Mouse (Mus musculus) heart, embryonic 16.5 days (tissue): ENCODE results near the gene Stim1. TPM values are rescaled to one million over a fixed set of nuclear protein-coding genes. Genes with fewer than 3 reads are reported as not detected.
A peak's percentile ranks its signal among the peaks of the same experiment; 100 is the strongest.

Experiments used
- ATAC-seq: fragments of 200-750 bp; cut with Nextera tagmentation; replicated peaks from 2 replicates; pipeline ENCODE4 v1.8.0; 2017; ENCODE audit warnings: moderate number of reproducible peaks; ENCODE audit not compliant: insufficient read depth, low FRiP score; ENCODE audit errors: extremely low read depth
- H3K27ac ChIP-seq: fragments of 300-500 bp; sonication (generic); 2 replicates; pipeline ENCODE4 v1.5.1; 2014; ENCODE audit warnings: mild to moderate bottlenecking, low read length, control low read depth, moderate library complexity
- H3K27me3 ChIP-seq: fragments of 300-500 bp; sonication (generic); 2 replicates; pipeline ENCODE4 v1.6.1; 2014; ENCODE audit warnings: low read length, mixed read lengths; ENCODE audit not compliant: control insufficient read depth, insufficient read depth
- H3K36me3 ChIP-seq: fragments of 300-500 bp; sonication (generic); 2 replicates; pipeline ENCODE4 v1.6.1; 2014; ENCODE audit not compliant: control insufficient read depth, insufficient read depth
- H3K4me1 ChIP-seq: fragments of 300-500 bp; sonication (generic); 2 replicates; pipeline ENCODE4 v1.6.1; 2014; ENCODE audit warnings: low read length, mixed read lengths; ENCODE audit not compliant: control insufficient read depth, insufficient read depth
- H3K4me2 ChIP-seq: fragments of 300-500 bp; sonication (generic); 2 replicates; pipeline ENCODE4 v1.6.1; 2014; ENCODE audit warnings: low read depth, mild to moderate bottlenecking, control low read depth, low read length
- H3K4me3 ChIP-seq: fragments of 300-500 bp; sonication (generic); 2 replicates; pipeline ENCODE4 v1.5.1; 2014; ENCODE audit warnings: mild to moderate bottlenecking, control low read depth, low read length
- H3K9ac ChIP-seq: fragments of 300-500 bp; sonication (generic); 2 replicates; pipeline ENCODE4 v1.6.1; 2014; ENCODE audit warnings: low read length, control low read depth
- H3K9me3 ChIP-seq: fragments of 300-500 bp; sonication (generic); replicated peaks from 2 replicates; pipeline ENCODE4 v1.6.1; 2016; ENCODE audit warnings: low read length; ENCODE audit not compliant: control insufficient read depth
- WGBS: fragments of 180-500 bp; shearing (Covaris S2); extraction: QIAGEN DNeasy Blood & Tissue Kit; methylation state at CpG from one replicate; pipeline ENCODE4 v1.1.7; 2014; 5-methylcytosine and 5-hydroxymethylcytosine counted together
- polyA plus RNA-seq: library from polyadenylated mRNA; unstranded; fragments of >200 nt; fragmentation: Nextera tagmentation; extraction: Ambion mirVana; gene quantifications from 2 replicates; pipeline ENCODE4 v1.2.1, GENCODE M21; 2015

Stim1 gene
- polyA plus RNA-seq, 1 experiment from 2014 or later = 18.5 TPM

DNA sequence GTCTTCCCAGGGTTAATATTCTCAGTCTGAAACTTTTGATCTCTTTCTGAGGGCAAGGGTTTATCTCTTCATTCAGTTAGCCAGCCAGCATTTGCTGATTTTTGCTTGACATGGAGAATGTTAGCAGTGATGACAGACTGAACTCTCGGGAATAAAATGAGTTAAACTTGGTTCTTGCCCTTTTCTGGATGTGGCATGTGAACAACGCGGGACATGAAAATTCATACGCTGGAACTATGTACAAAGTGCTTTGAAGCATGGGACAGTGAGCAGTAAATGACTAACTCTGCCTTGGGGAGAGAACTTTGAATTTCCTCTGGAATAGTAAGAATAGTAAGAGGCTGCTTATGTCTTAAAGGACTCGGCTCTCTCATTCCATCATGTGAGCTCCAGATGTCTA, 81.6 kb downstream of the Stim1 start:
- Histone ChIP-seq H3K9ac (no peak overlapping the region), H3K4me3 (no peak overlapping the region), H3K27ac (no peak overlapping the region), H3K36me3 (no peaks in the 10 kb centered on the region), H3K27me3 (no peaks in the 10 kb centered on the region), H3K4me1 (no peaks in the 10 kb centered on the region), H3K4me2 (no peak overlapping the region), H3K9me3 (no peaks in the 10 kb centered on the region)
- WGBS = 60% methylated on average over 5 of the region's 5 CpGs
- no peak for ATAC-seq

- Histone ChIP-seq H3K27me3 (no peaks in the 10 kb centered on the region), H3K9ac (no peak overlapping the region), H3K9me3 (no peaks in the 10 kb centered on the region), H3K4me1 (no peaks in the 10 kb centered on the region), H3K27ac (no peak overlapping the region), H3K36me3 (no peaks in the 10 kb centered on the region), H3K4me3 (no peak overlapping the region), H3K4me2 (no peak overlapping the region)
- ATAC-seq = no peak
- 54% methylated on average over 1 of the region's 1 CpGs for WGBS
These were observed 85.8 kb downstream of the Stim1 start for GRCm38 (mm10) chr7:102353420-102353819.

GRCm38 (mm10) chr7:102358124-102358523, 90.5 kb downstream of the Stim1 start:
- WGBS = 91% methylated on average over 3 of the region's 3 CpGs
- Histone ChIP-seq H3K4me1 (no peaks in the 10 kb centered on the region), H3K9me3 (no peaks in the 10 kb centered on the region), H3K27ac (no peak overlapping the region), H3K4me3 (no peak overlapping the region), H3K4me2 (no peak overlapping the region), H3K36me3 (no peaks in the 10 kb centered on the region), H3K27me3 (no peaks in the 10 kb centered on the region), H3K9ac (no peak overlapping the region)
- ATAC-seq = no peak

DNA sequence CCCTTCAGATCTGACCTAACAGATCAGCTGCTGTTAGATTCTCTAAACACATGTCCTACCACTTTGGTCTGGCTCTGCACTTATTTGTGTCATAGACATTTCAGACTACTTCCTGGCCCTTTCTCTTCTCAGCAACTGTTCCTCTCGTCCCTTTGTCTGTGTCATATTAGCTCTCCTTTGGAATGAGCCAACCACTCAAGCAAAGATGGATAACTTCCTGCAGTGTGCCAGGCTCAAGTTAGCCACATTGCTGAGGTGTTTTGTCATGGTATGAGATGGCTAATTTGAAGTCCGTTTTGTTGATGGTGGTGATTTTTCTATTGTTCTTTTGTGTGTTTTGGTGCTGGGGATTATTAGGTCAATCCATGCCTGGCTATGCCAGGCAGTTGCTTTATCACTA, 93.7 kb downstream of the Stim1 start:
- no peaks in the 10 kb centered on the region for H3K36me3 ChIP-seq
- no peak for ATAC-seq
- H3K9me3 ChIP-seq = no peaks in the 10 kb centered on the region
- no peak overlapping the region for H3K4me3 ChIP-seq
- H3K27me3 ChIP-seq = no peaks in the 10 kb centered on the region
- H3K9ac ChIP-seq = no peak overlapping the region
- no peak overlapping the region for H3K4me2 ChIP-seq
- H3K27ac ChIP-seq = no peak overlapping the region
- 34% methylated on average over 2 of the region's 2 CpGs for WGBS
- no peaks in the 10 kb centered on the region for H3K4me1 ChIP-seq

- no peak overlapping the region for H3K9ac ChIP-seq
- no peak overlapping the region for H3K4me3 ChIP-seq
- no peak overlapping the region for H3K4me2 ChIP-seq
- no peak for ATAC-seq
- H3K27me3 ChIP-seq = no peaks in the 10 kb centered on the region
- H3K4me1 ChIP-seq = no peaks in the 10 kb centered on the region
- WGBS = 61% methylated on average over 1 of the region's 1 CpGs
- H3K27ac ChIP-seq = no peak overlapping the region
- H3K9me3 ChIP-seq = no peaks in the 10 kb centered on the region
- no peaks in the 10 kb centered on the region for H3K36me3 ChIP-seq
These were observed 96.2 kb downstream of the Stim1 start for GRCm38 (mm10) chr7:102363853-102364252.

DNA sequence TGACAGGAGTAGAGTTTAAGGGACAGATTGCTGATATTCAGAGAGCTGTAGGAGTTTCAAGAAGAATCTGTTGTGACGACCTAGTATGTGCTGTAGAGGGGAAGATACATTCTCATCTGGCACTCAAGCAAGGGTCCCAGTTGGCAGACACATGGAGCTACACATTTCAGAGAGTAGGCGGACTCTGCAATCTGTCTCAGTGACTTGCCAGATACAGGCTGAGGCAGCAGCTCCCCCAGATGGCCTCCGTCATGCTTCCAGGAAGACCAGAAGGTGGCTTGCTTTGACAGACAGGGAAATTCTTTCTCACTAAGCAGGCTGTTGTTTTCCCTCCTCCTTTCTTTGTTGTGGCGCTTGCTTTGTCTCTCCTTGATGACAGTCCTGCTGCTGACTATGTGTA, 102.1 kb downstream of the Stim1 start:
- H3K4me3 ChIP-seq = no peak overlapping the region
- H3K27ac ChIP-seq = no peak overlapping the region
- ATAC-seq = peak; percentile 69; the same call in 1 of the 2 replicates
- H3K4me1 ChIP-seq = peaks cover 5% of the 10 kb centered on the region
- no peaks in the 10 kb centered on the region for H3K9me3 ChIP-seq
- 20% methylated on average over 4 of the region's 4 CpGs for WGBS
- H3K36me3 ChIP-seq = no peaks in the 10 kb centered on the region
- no peaks in the 10 kb centered on the region for H3K27me3 ChIP-seq
- H3K4me2 ChIP-seq = no peak overlapping the region
- no peak overlapping the region for H3K9ac ChIP-seq

DNA sequence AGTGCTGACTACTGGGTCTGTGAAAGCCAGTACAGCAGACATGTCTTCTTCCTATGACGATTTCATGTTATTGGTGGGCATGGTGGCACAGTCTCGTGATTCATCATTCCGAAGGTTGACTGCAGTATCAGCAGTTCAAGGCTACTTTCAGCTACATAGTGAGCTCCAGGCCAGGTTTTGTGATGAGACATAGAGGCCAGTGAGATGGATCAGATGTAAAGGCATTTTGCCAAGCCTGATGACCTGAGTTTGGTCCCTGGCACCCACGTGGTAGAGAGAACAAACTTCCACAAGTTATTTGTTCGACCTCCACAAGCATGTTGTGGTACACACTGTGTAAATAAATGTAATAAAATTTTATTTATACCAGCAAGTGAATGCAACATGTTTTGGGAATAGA, 102.9 kb downstream of the Stim1 start:
- WGBS = 79% methylated on average over 5 of the region's 5 CpGs
- no peak overlapping the region for H3K4me3 ChIP-seq

DNA sequence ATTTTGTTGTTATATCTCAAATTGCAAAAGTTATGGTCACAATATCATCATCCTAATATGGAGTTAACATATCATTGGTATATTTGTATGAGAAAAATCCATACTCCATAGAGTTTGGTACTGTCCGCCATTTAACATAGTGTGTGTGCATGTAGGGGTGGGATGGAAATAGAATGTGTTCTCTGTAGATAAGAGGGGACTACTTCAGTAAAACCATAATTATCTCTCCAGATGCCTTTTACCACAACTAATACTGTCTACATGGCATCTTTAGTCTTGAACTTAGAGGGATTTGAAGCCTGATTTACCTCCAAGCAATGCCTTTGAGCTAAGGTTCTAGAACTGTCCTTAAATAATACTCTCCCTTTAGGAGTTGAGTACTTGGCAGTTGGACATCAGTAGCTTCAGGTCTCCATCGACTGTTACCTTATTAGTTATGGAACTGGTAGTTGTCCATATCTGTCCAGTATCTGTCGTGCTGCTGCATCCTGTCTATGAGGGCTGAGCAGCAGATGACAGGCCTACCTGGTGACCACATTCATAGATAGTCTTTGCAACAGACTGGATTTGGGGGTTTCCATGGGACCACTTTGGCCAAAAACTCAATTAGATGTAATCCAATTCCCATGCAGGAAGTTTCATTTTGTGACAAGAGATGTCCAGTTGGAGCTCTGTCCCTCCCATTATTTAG, 105.9 kb downstream of the Stim1 start:
- ATAC-seq = no peak
- H3K4me1 ChIP-seq = peaks cover 5% of the 10 kb centered on the region

More for the DNA sequence above, 102.9 kb downstream of the Stim1 start:
- Histone ChIP-seq H3K9ac (no peak overlapping the region), H3K4me1 (peaks cover 5% of the 10 kb centered on the region), H3K27ac (no peak overlapping the region), H3K27me3 (no peaks in the 10 kb centered on the region), H3K4me2 (no peak overlapping the region), H3K36me3 (no peaks in the 10 kb centered on the region), H3K9me3 (no peaks in the 10 kb centered on the region)
- ATAC-seq = no peak

DNA sequence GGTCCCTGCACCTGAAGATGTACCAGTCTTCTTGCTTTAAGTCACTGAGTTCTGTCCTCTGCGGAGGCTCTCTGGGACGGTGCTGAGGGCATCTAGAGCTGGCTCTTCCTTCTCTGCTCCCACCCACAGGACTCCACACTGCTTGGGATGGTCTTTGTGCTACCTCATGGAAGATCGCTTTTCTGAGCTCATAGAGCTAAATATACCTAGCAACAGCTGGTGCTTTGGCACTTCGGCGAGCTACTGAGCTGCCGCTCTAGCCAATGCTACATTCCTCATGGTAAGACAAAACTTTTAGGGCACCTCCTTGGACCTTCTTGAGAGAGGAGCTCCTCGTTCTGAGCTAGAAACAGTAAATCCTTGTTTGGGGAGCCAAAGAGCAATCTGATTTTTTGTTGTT, 115.6 kb downstream of the Stim1 start:
- Histone ChIP-seq H3K4me3 (no peak overlapping the region), H3K9me3 (no peaks in the 10 kb centered on the region), H3K36me3 (no peaks in the 10 kb centered on the region), H3K27ac (no peak overlapping the region), H3K27me3 (no peaks in the 10 kb centered on the region), H3K4me1 (no peaks in the 10 kb centered on the region), H3K4me2 (no peak overlapping the region), H3K9ac (no peak overlapping the region)
- WGBS = 78% methylated on average over 7 of the region's 7 CpGs
- ATAC-seq = no peak

More for the DNA sequence above, 105.9 kb downstream of the Stim1 start:
- Histone ChIP-seq H3K27ac (no peak overlapping the region), H3K9ac (no peak overlapping the region), H3K4me2 (no peak overlapping the region), H3K4me3 (no peak overlapping the region), H3K9me3 (no peaks in the 10 kb centered on the region), H3K36me3 (no peaks in the 10 kb centered on the region), H3K27me3 (no peaks in the 10 kb centered on the region)
- WGBS = 78% methylated on average over 3 of the region's 3 CpGs
